Comparison of ENCODE assay signal across 8 mouse cellular contexts in the genomic region with DNA sequence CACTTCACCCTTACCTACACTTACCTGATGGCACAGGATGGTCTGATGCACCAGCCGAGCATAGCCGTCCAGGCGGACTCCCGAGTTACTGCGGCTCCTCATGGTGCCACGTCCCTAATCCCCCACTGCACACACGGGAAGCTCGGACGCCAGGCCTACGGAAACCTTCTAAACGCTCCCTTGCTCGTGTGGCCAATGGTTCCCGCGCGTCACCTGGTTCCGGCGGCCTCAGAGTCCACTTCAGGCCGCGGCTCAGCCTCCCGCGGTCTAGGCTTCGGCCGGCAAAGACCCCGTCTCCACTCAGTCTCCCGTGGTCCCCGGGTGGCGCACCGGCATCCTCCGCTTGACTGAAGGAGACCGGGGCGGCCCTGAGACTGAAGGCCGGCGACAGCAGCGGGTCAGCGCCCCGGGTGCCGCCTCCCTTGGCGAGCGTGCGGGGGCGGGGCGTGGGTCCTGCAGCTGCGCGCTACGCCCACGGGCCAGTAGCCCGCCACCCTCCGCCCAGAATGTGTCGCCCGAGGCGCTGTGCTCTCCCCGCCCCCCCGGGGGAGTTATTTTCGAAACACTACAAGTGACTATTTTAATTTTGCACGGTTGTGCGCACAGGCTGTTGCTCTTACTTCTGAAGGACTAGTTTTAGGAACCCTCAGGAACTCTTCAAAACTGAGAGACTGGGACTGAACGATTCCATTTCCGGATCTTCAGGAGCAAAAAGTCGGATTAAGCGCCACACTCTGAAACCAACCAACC. TPM values are rescaled to one million over a fixed set of nuclear protein-coding genes. Genes with fewer than 3 reads are reported as not detected.
A peak's percentile ranks its signal among the peaks of the same experiment; 100 is the strongest.
DNase-seq lines count a peak whose midpoint lies in the region; ATAC-seq lines count a peak whose summit lies in the region.

A gene (minus strand): TSS at position 424 of the 750 bp plus-strand sequence.

- H3K9me3 ChIP-seq in intestine, embryonic 14.5 days (ENCODE audit: control insufficient read depth, low read length): no peaks in the 10 kb centered on the region

- no peaks in the 10 kb centered on the region for H3K36me3 ChIP-seq in intestine, embryonic 14.5 days (ENCODE audit: control insufficient read depth, insufficient read depth, low read length)

- H3K9ac ChIP-seq in intestine, embryonic 14.5 days (ENCODE audit: low read length): peak within 1 kb of the TSS; percentile 47

- WGBS in intestine, embryonic 14.5 days: 9% methylated on average over 50 of the region's 60 CpGs

- ATAC-seq in intestine, embryonic 14.5 days (replicated peaks; ENCODE audit: low FRiP score, low TSS enrichment, low read depth): peak; percentile 83
- ATAC-seq in megakaryocyte progenitor cell, adult 5-6 weeks (replicated peaks; ENCODE audit: poor library complexity): peak; percentile 98

- no peak within 1 kb of the TSS for H3K27ac ChIP-seq in intestine, embryonic 14.5 days (ENCODE audit: low read depth)

- peaks cover 15% of the 10 kb centered on the region; the same call in 1 of the 2 replicates for H3K27me3 ChIP-seq in intestine, embryonic 14.5 days (replicated peaks; ENCODE audit: control insufficient read depth, insufficient read depth, low read length)

- H3K4me3 ChIP-seq in intestine, embryonic 14.5 days (ENCODE audit: low read depth, low read length): peak within 1 kb of the TSS; percentile 53

- peak; percentile 86 to 93 for DNase-seq in adrenal gland, adult (ENCODE audit: inconsistent age in 2 of 2, low spot score in 1 of 2)
- DNase-seq in embryo, embryonic 10 days (ENCODE audit: low spot score): peak; percentile 55
- DNase-seq in gastrocnemius, postnatal 10 days: peak; percentile 88
- peak; percentile 69 for DNase-seq in intestine, embryonic 14.5 days (ENCODE audit: low spot score)
- DNase-seq in left cerebral cortex, postnatal 10 days (ENCODE audit: extremely low spot score in 1 of 2, low spot score in 2 of 2): peak; percentile 21 to 88
- peak; percentile 59 for DNase-seq in right cerebral cortex, postnatal 14 days
- DNase-seq in yolk sac, embryonic 10.5 days (ENCODE audit: low spot score): peak; percentile 42

- H3K4me1 ChIP-seq in intestine, embryonic 14.5 days (replicated peaks; ENCODE audit: control insufficient read depth, insufficient read depth, low read length): no peaks in the 10 kb centered on the region

- H3K4me2 ChIP-seq in intestine, embryonic 14.5 days (ENCODE audit: low read length): peak within 1 kb of the TSS; percentile 51

- intact Hi-C loops in left cerebral cortex, postnatal 10 days (cut with DNase I): no loop called here

RNA-seq across cellular contexts. Expression of the gene that starts here (rescaled TPM):
- total RNA-seq in gastrocnemius, postnatal 10 days (2021): 10 to 100 TPM; 58.1 to 85.2 TPM
- polyA plus RNA-seq in intestine, embryonic 14.5 days (2014; fragmentation: Nextera tagmentation; extraction: Ambion mirVana): 8.6 and 10.3 TPM in 2 replicates
- 10 to 100 TPM; 14.9 to 16.3 TPM for total RNA-seq in left cerebral cortex, postnatal 10 days (2021)
- 2.1 and 3.4 TPM in 2 replicates for total RNA-seq in megakaryocyte progenitor cell, adult 5-6 weeks (2015)
- total RNA-seq in megakaryocyte progenitor cell, adult 5-6 weeks (2017): 2.1 and 2.4 TPM in 2 replicates
